Mouse (Mus musculus): ENCODE measurements at regions not wholly inside any gene's neighbourhood (a gene's known extent, or its start where the extent isn't known, plus 50 kb on each side); places are given as distances from the start of the nearest gene placed in this dataset.
A peak's percentile ranks its signal among the peaks of the same experiment; 100 is the strongest.

DNA sequence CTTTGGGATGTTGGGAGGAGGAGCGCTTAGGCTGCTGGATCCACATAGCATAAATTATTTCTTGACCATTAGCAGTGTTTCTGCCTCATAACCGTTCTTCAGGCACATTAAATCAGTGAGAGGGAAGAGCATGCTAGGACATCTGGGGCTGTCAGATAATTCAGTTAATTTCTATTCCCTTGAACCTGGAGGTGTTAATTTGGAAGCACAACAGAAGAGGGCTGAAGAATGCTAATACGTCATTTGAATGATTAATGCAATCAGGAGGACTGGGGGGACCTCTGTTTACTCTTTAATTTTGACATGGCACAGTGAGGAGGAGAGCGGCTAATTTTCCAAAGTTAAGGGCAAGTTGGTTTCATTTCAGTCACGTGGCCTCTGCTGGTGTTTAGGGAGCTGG lies 294.8 kb downstream of the Bcl11a start:
- H3K4me3 ChIP-seq: no peak overlapping the region
- H3K9me3 ChIP-seq: no peaks in the 10 kb centered on the region
- peak overlapping the region; percentile 89 for H3K27ac ChIP-seq

DNA sequence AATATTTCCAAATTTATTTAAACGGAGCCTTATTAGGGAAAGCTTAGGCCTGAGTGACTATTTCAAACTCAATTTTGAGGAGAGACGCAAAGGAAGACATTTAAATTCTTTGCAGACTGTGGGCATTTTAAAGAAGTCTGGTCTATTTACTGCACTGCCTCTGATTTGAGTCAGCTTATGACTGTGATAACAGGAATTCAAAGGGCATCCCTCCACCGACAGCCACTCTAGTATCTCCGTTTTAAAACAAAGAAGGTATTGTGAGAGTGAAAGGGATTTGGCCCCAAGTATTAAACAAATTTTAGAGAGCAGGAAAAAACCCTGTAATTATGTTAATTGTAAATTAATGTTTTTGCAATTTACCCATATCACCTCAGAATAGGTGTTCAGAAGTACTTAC lies 295.4 kb downstream of the Bcl11a start:
- no peak for DNase-seq (ENCODE audit: extremely low spot score, low spot score)
- H3K27me3 ChIP-seq (ENCODE audit: poor library complexity, severe bottlenecking): peaks cover 45% of the 10 kb centered on the region
- H3K27ac ChIP-seq: 0 out of 2 replicates have a peak overlapping the region, but pooled peaks have one; percentile 40
- WGBS: 40% methylated on average over 4 of the region's 4 CpGs
- peaks cover 55% of the 10 kb centered on the region for H3K4me1 ChIP-seq
- H3K36me3 ChIP-seq (replicated peaks): no peaks in the 10 kb centered on the region
- no peaks in the 10 kb centered on the region for H3K9me3 ChIP-seq
- H3K4me3 ChIP-seq: no peak overlapping the region

More for the DNA sequence above, 294.8 kb downstream of the Bcl11a start:
- Histone ChIP-seq H3K27me3 (ENCODE audit: poor library complexity, severe bottlenecking) (peaks cover 48% of the 10 kb centered on the region), H3K36me3 (replicated peaks) (no peaks in the 10 kb centered on the region), H3K4me1 (peaks cover 53% of the 10 kb centered on the region)
- WGBS: 60% methylated on average over 5 of the region's 5 CpGs
- DNase-seq (ENCODE audit: extremely low spot score, low spot score): no peak

DNA sequence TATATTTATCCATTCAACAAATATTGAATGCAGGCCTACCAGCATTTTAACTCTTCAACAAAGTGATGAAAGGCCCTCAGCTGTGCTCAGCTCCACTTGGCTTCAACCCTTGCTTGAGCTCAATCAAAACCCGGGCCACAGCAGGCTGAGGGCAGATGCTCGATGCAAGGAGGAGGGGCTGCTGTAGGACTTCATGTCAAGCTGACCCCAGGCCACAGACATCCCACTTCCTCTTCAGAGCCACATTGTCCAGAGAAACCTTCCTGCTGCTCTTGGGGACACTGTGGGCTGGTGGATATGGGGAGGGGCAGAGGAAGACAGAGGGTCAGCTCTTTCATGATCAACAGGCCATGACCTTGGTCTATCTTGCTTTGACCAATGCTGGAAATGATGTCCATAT lies 299.7 kb downstream of the Bcl11a start:
- DNase-seq (ENCODE audit: extremely low spot score, low spot score): no peak
- 52% methylated on average over 2 of the region's 2 CpGs for WGBS
- H3K4me1 ChIP-seq: peaks cover 18% of the 10 kb centered on the region

DNA sequence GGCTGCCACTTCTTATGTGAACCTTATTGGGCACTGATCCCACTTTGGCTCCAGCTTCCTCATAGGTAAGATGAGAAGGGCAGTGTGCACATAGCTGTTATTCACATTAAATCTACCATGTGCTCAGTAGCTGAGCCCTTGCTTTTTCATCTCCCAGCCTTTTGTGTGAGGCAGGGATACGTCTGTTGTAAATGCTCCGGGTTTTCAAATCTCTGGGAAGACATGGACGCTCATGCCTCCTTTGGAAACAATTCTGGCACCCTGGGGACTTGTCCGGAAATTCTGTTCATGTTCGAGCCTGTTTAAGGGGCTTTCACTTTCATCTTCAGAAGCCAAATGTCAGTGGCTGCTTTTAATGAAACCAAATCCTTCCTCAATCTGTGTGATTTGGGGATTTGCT lies 312.7 kb downstream of the Bcl11a start:
- H3K27ac ChIP-seq: no peak overlapping the region
- no peak for DNase-seq (ENCODE audit: extremely low spot score, low spot score)
- no peak overlapping the region for H3K4me3 ChIP-seq
- H3K36me3 ChIP-seq (replicated peaks): no peaks in the 10 kb centered on the region
- peaks cover 16% of the 10 kb centered on the region for H3K4me1 ChIP-seq
- 42% methylated on average over 5 of the region's 5 CpGs for WGBS
- no peaks in the 10 kb centered on the region for H3K27me3 ChIP-seq (ENCODE audit: poor library complexity, severe bottlenecking)
- H3K9me3 ChIP-seq: no peaks in the 10 kb centered on the region; the same call in 1 of the 2 replicates

More for the DNA sequence above, 299.7 kb downstream of the Bcl11a start:
- Histone ChIP-seq H3K36me3 (replicated peaks) (no peaks in the 10 kb centered on the region), H3K4me3 (no peak overlapping the region), H3K9me3 (0 out of 2 replicates have a peak, but pooled peaks cover under 1% of the 10 kb centered on the region), H3K27me3 (ENCODE audit: poor library complexity, severe bottlenecking) (peaks cover 19% of the 10 kb centered on the region), H3K27ac (no peak overlapping the region)

DNA sequence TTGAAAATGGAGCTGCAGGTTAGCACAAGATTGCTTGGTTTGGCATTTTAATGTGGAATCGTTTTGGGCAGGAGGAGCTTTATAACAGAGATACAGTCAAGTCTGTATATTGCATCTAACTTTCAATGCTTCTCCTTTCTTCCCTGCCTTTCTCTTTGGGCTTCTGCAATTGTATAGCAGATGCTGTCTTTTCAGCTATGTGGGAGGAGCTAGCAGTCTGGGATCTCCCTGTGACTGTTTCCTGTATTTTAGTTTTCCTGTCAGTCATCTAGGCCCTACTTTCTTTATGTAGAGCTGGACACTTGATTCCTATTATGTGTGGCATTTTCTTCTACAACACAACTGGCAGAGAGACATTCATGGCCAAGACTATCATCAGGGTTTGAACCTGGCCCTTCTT lies 313.5 kb downstream of the Bcl11a start:
- no peak for DNase-seq (ENCODE audit: extremely low spot score, low spot score)
- peaks cover 16% of the 10 kb centered on the region for H3K4me1 ChIP-seq
- no peaks in the 10 kb centered on the region for H3K36me3 ChIP-seq (replicated peaks)
- 73% methylated on average over 1 of the region's 1 CpGs for WGBS
- no peaks in the 10 kb centered on the region; the same call in 1 of the 2 replicates for H3K9me3 ChIP-seq
- H3K4me3 ChIP-seq: no peak overlapping the region
- no peak overlapping the region for H3K27ac ChIP-seq
- H3K27me3 ChIP-seq (ENCODE audit: poor library complexity, severe bottlenecking): no peaks in the 10 kb centered on the region

DNA sequence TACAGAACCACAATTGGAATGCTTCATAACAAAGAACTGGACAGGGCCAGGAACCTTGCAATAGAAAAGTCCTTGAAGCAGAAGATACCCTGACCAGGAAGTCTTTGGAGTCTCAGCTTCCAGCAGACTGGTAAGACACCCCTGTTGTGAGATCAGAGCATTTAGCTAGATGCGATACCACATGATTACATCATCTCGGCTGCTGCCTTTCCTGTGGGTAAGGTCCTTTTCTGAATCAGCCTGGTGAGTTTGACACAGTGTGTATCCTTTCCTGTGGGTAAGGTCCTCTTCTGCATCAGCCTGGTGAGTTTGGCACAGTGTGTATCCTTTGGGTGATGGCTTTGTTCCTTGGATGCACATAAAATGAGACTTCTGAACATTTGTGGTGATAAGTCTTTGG lies 317.6 kb downstream of the Bcl11a start:
- peaks cover 13% of the 10 kb centered on the region for H3K4me1 ChIP-seq
- H3K36me3 ChIP-seq (replicated peaks): no peaks in the 10 kb centered on the region
- WGBS: 93% methylated on average over 2 of the region's 2 CpGs
- H3K27me3 ChIP-seq (ENCODE audit: poor library complexity, severe bottlenecking): no peaks in the 10 kb centered on the region
- H3K27ac ChIP-seq: no peak overlapping the region
- DNase-seq (ENCODE audit: extremely low spot score, low spot score): no peak
- H3K4me3 ChIP-seq: no peak overlapping the region
- no peaks in the 10 kb centered on the region; the same call in 1 of the 2 replicates for H3K9me3 ChIP-seq

DNA sequence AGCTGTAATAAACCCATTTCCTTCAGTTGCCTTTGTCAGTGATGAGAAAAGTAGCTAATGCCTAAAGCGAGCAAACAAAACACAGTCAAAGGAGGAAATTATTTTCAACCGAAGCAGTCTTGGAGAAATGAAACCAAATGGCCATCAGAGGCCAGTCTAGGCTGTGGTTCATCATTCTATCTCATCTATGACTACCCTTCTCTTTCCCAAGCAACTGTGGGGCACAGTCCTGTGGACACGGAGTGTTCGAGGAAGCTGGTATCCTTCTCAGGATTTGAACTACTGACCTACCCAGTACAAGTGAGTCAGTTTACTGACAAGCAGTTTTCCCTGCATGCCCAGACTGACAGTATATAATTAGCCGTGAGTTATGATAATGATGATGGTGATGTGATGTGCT lies 319.1 kb downstream of the Bcl11a start:
- Histone ChIP-seq H3K27me3 (ENCODE audit: poor library complexity, severe bottlenecking) (no peaks in the 10 kb centered on the region), H3K4me1 (no peaks in the 10 kb centered on the region), H3K4me3 (no peak overlapping the region), H3K36me3 (replicated peaks) (no peaks in the 10 kb centered on the region), H3K27ac (no peak overlapping the region), H3K9me3 (no peaks in the 10 kb centered on the region; the same call in 1 of the 2 replicates)
- no peak for DNase-seq (ENCODE audit: extremely low spot score, low spot score)
- WGBS: 90% methylated on average over 5 of the region's 5 CpGs

DNA sequence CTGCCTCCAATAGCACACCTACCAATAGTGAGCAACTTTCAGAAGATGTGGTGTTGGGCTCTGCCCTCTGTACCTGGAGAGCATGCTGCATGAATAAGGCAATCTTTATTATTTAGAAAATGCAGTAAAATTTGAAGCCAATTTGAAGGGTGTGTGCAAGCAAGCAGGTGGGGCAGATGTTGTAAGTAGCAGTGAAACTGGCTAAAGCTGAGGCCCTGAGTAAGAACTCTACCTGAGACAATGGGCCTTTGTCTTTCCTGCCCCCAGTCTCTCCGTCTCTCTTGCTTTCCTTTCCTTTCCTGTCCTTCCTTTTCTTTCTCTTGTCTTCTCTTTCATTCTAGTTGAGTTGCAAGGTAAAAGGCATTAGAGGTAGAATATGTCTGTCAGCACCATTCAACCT lies 319.9 kb downstream of the Bcl11a start:
- Histone ChIP-seq H3K4me1 (no peaks in the 10 kb centered on the region), H3K4me3 (no peak overlapping the region), H3K27me3 (ENCODE audit: poor library complexity, severe bottlenecking) (no peaks in the 10 kb centered on the region), H3K36me3 (replicated peaks) (no peaks in the 10 kb centered on the region), H3K27ac (no peak overlapping the region), H3K9me3 (no peaks in the 10 kb centered on the region; the same call in 1 of the 2 replicates)
- DNase-seq (ENCODE audit: extremely low spot score, low spot score): no peak
- 48% methylated on average over 1 of the region's 1 CpGs for WGBS

DNA sequence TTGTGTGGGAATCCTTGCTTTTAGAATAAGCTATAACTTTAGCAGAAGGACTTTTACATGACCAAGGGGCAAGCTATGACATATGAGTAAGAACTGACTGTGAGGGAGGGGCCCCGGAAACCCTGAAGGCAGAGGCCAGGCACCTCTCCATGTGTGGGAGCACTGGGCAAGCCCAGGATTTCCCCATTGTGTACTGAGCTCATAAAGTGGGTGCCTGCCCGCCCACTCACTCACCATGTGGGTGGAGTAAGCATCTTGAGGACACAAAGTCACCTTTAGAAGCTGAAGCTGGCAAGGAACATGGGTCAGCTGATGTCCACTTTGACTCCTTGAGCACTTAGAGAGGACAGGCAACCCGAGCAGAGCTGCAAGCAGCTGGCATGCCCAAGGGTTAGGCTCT lies 323.3 kb downstream of the Bcl11a start:
- 83% methylated on average over 3 of the region's 3 CpGs for WGBS

DNA sequence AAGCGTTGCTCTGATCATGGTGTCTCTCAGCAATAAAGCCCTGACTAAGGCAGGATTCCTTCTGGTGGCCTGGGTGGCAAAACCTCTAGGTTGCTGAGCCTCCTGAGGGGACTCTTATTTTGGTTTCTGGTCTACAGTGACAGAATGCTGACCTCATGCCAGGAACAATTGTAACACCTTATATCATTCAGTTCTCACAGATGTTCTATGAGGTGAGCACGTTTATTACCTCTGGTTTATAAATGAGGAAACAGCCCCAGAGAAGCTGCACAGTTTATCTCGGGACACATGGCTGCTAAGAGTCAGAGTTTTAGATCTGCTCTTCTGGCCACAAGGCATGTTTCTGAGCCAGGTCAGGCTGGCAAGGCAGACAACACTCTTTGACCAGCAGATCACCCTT lies 324.3 kb downstream of the Bcl11a start:
- WGBS: 83% methylated on average over 3 of the region's 3 CpGs
- H3K27me3 ChIP-seq (ENCODE audit: poor library complexity, severe bottlenecking): no peaks in the 10 kb centered on the region
- H3K4me3 ChIP-seq: no peak overlapping the region
- no peak overlapping the region for H3K27ac ChIP-seq
- no peak for DNase-seq (ENCODE audit: extremely low spot score, low spot score)
- no peaks in the 10 kb centered on the region for H3K9me3 ChIP-seq
- H3K36me3 ChIP-seq (replicated peaks): no peaks in the 10 kb centered on the region
- no peaks in the 10 kb centered on the region for H3K4me1 ChIP-seq

More for the DNA sequence above, 323.3 kb downstream of the Bcl11a start:
- Histone ChIP-seq H3K4me1 (no peaks in the 10 kb centered on the region), H3K27ac (no peak overlapping the region), H3K36me3 (replicated peaks) (no peaks in the 10 kb centered on the region), H3K4me3 (no peak overlapping the region), H3K27me3 (ENCODE audit: poor library complexity, severe bottlenecking) (no peaks in the 10 kb centered on the region), H3K9me3 (no peaks in the 10 kb centered on the region)
- DNase-seq (ENCODE audit: extremely low spot score, low spot score): no peak

DNA sequence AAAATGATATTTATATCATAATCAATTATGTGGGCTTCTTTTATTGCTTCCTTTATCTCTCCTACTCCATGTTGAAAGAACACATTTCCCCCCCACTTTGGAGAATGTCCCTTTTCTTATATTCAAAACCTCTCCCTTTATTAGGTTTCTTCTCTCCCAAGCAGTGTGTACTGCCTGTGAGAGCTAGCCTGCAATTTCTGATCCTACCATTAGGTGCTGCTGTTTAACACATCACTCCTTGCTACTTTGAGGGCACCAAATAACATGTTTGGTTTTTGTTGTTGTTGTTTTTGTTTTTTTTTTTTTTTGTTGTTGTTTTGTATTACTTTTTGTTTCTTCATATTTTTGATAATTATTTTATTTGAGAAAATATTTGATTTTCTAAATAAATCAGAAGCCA lies 336.9 kb downstream of the Bcl11a start:
- no peaks in the 10 kb centered on the region for H3K27me3 ChIP-seq (ENCODE audit: poor library complexity, severe bottlenecking)
- H3K27ac ChIP-seq: no peak overlapping the region
- no peak for DNase-seq (ENCODE audit: extremely low spot score, low spot score)
- H3K9me3 ChIP-seq: peaks cover 6% of the 10 kb centered on the region; the same call in 1 of the 2 replicates
- H3K4me1 ChIP-seq: no peaks in the 10 kb centered on the region
- no peaks in the 10 kb centered on the region for H3K36me3 ChIP-seq (replicated peaks)
- H3K4me3 ChIP-seq: no peak overlapping the region

DNA sequence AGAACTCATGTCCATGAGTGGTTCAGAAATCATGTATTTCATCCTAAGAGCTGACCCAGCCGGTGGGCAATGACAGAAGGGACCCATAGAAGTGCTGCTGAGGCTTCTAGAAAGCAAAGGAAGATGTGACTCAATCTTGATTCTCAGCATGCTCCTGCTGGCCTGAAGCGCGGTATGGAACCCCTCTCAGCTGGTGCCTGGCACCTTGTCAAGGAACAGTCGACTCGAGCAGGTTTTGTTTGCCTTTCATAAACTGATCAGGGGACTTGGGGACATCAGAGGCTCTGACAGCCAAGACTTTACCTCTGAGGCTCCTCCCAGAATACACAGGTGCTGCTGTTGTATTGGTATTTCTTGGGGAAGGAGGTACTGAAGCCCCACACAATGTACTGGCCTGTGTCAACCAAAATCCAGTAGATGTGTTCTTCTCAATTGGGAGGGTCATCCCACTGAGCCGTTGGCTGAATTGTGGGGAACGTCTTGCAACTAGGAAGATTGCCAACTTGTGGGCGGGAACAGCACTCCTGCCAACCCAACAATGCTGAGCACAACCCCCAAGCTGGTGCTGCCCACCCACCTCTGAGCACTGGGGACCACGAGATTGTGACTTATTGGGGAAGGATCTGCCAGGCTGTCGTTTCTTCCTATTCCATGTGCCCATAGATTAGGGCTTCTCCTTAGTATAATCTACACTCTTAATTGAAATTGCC lies 344.4 kb downstream of the Bcl11a start:
- Histone ChIP-seq H3K9me3 (peaks cover 6% of the 10 kb centered on the region; the same call in 1 of the 2 replicates), H3K4me1 (peaks cover 8% of the 10 kb centered on the region), H3K4me3 (no peak overlapping the region), H3K36me3 (replicated peaks) (no peaks in the 10 kb centered on the region), H3K27ac (no peak overlapping the region), H3K27me3 (ENCODE audit: poor library complexity, severe bottlenecking) (peaks cover 20% of the 10 kb centered on the region)
- WGBS: 92% methylated on average over 10 of the region's 10 CpGs
- no peak for DNase-seq (ENCODE audit: extremely low spot score, low spot score)

DNA sequence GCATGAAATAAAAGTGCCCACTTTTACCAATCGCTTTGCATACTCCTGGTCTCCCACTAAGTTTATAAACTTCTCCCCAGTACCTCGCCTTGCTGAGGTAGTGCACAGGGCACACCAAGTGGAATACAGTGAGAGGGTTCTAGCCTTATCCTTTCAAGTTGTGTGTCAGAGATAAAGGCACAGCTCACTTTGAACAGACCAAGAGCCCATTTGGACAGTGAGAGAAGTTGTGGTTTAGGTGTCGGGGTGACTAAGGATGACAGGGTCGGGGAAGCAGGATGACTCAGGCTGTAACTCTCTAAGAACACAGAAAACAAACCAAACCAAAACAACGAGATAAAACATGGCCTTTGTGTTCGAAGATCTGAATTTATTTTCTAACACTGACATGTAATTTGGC lies 345.4 kb downstream of the Bcl11a start:
- DNase-seq (ENCODE audit: extremely low spot score, low spot score): no peak
- peaks cover 20% of the 10 kb centered on the region for H3K27me3 ChIP-seq (ENCODE audit: poor library complexity, severe bottlenecking)
- no peaks in the 10 kb centered on the region for H3K36me3 ChIP-seq (replicated peaks)
- 87% methylated on average over 6 of the region's 6 CpGs for WGBS
- H3K4me1 ChIP-seq: peaks cover 19% of the 10 kb centered on the region
- H3K4me3 ChIP-seq: no peak overlapping the region
- H3K9me3 ChIP-seq: no peaks in the 10 kb centered on the region; the same call in 1 of the 2 replicates
- no peak overlapping the region for H3K27ac ChIP-seq
